Mouse (Mus musculus): ENCODE results near the gene Cyp2t4.
A peak's percentile ranks its signal among the peaks of the same experiment; 100 is the strongest.

The Cyp2t4 gene

DNA sequence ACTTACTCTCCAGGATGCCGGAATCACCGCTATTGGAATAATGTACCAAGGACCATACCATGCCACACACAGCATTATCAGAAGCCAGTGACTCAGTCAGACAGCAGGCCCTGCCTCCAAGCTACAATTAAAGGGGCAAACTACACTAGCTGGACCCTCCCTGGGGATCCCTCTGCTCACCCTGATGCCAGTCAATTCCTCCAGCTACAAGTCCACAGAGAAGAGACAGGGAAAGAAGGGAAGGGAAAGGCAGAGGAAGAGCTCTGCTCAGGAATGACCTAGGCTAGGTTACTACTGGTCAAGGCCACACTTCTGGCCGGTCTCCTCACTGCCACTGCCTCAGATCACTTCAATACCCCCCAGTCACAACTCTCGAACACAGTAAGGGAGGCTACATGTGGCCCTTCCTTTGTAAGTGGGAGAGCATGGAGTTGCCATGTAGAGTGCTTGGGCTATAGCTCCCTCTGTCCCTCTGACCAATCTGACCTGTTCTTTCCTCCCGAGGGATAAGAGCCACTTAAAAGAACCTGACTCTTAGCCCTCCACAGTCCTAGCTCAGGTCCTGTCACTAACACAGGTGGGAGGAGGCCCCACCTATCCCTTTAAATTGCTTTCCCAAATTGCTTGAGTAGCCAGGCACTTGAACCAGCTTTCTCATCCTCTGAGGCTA is 9.4 kb downstream of the Cyp2t4 start:
- no peak for DNase-seq

GRCm38 (mm10) chr7:27163450-27163805 is 9.9 kb downstream of the Cyp2t4 start:
- no peak for DNase-seq

DNA sequence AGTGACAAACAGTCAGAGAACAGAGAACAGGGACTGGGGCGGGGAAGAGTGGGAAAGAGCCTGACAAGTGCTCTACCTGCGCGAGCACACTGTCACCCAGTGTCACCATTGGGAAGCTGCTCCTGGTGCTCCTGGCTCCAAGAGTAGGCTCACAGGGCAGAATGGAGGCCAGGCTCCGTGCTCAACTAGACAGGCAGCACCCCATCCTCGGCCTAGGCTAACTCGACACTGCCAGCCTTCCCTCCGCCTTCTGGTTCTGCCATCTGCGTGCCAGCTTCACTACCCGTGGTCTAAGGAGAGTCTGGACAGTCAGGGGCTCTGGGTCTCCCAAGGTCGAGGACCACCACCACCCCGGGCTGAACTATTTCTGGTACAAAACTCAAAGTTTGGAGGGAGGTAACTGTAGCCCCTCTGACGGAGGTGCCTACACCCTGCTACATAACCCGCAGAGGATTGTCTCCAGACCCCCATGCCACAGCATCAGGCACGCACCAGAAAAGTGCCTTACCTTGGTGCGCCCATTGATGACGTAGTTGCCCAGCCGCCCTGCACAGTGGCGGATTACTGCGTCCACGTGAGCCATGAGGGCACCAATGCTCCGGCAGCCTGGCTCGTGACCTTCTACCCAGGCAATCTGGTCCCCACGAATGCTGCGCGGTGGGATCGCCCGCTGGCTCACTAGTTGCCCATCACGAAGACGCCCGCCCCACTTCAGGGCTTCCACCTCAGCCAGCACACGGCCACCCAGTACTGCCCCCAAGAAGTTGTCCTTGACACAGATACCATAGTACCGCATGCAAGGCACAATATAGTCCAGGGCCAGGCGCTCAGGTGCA is 10.8 kb downstream of the Cyp2t4 start:
- DNase-seq = peak in 1 of 2 experiments; percentile 59

- DNase-seq = peak; percentile 56 to 73
Measured at GRCm38 (mm10) chr7:27165007-27165655, 11.6 kb downstream of the Cyp2t4 start.

- DNase-seq = no peak
Measured at GRCm38 (mm10) chr7:27165696-27166095, 12.2 kb downstream of the Cyp2t4 start.

GRCm38 (mm10) chr7:27166229-27166613 is 12.7 kb downstream of the Cyp2t4 start:
- DNase-seq = peak; percentile 94 to 95

- DNase-seq = peak; percentile 97 to 98
Measured at GRCm38 (mm10) chr7:27166614-27167474, 13.3 kb downstream of the Cyp2t4 start, which contains the start of gene Egln2. Egln2 (minus strand) TSS chr7:27166802.

GRCm38 (mm10) chr7:27167475-27168094 is 14.1 kb downstream of the Cyp2t4 start:
- DNase-seq = no peak

- peak; percentile 45 to 49 for DNase-seq
Measured at GRCm38 (mm10) chr7:27168371-27168770, 14.9 kb downstream of the Cyp2t4 start.

- DNase-seq = no peak
Measured at GRCm38 (mm10) chr7:27170981-27171380, 17.5 kb downstream of the Cyp2t4 start.

- no peak for DNase-seq
Measured at GRCm38 (mm10) chr7:27174496-27174895, 21.0 kb downstream of the Cyp2t4 start.

- no peak for DNase-seq
Measured at GRCm38 (mm10) chr7:27174896-27175295, 21.4 kb downstream of the Cyp2t4 start.

- DNase-seq = no peak
Measured at GRCm38 (mm10) chr7:27177942-27178323, 24.4 kb downstream of the Cyp2t4 start.

GRCm38 (mm10) chr7:27178324-27179216 is 25.1 kb downstream of the Cyp2t4 start, which contains the start of gene Rab4b:
Rab4b (minus strand) TSS chr7:27178896.
- DNase-seq = peak; percentile 99 to 100

GRCm38 (mm10) chr7:27179217-27179918 is 25.9 kb downstream of the Cyp2t4 start:
- no peak for DNase-seq

DNA sequence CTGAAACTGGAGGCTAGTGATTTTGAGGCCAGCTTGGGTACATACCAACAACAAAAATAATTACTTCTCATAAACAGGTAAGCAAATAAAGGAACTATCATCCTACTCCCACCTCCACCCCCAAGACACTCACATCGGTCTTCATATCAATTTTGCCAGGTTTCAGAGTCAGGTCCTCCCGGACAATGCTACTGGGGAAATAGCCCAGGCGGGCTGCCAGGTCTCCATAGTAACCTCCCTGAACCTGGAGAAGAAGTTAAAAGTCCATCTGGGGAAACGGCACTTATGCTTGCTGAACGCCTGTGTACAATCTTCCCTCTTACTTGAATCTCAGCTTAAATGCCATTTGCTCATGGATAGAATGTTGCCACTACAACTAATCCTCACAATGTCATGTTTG is 26.5 kb downstream of the Cyp2t4 start:
- peak; percentile 93 to 94 for DNase-seq

- DNase-seq = no peak
Measured at GRCm38 (mm10) chr7:27180837-27181695, 27.6 kb downstream of the Cyp2t4 start, which contains the start of the genes Gm21983 and Mia. Gm21983 (minus strand) TSS chr7:27181086. Mia (minus strand) TSS chr7:27181157.

DNA sequence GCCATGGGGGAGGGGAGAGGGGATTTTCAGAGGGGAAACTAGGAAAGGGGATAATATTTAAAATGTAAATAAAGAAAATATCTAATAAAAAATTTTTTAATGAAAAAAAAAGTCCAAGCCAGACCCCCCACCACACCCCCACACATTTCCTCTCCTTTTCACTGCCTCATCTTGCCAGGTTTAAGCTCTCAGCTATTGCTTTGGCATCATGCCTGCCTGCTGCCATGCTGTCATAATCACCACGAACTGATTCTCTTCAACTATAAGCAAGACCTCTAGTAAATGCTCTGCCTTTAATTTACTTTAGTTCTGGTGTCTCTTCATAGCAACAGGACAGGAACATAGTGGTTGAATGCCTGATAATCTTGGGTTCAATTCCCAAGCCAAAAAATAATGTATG is 29.0 kb downstream of the Cyp2t4 start:
- no peak for DNase-seq

- DNase-seq = peak in 1 of 2 experiments; percentile 68
Measured at GRCm38 (mm10) chr7:27184964-27185363, 31.4 kb downstream of the Cyp2t4 start.

Data from kidney, postnatal 36 days (tissue).